Mouse (Mus musculus) ES-E14 (cell line): ENCODE measurements around the gene Neu2. TPM values are rescaled to one million over a fixed set of nuclear protein-coding genes. Genes with fewer than 3 reads are reported as not detected.

Source experiments
- DNase-seq: peaks from one replicate; pipeline ENCODE4 v3.0.0-alpha.2; 2013; ENCODE audit warnings: low read depth, low spot score
- H3K27ac ChIP-seq: 2 replicates; pipeline ENCODE4 v1.5.1; 2012; ENCODE audit warnings: low read depth, mild to moderate bottlenecking, low read length, moderate library complexity, mixed read lengths; ENCODE audit not compliant: poor library complexity, insufficient read depth, severe bottlenecking
- H3K36me3 ChIP-seq: 2 replicates; pipeline ENCODE4 v1.6.1; 2012; ENCODE audit warnings: mild to moderate bottlenecking, low read length, moderate library complexity, mixed read lengths; ENCODE audit not compliant: control insufficient read depth, poor library complexity, insufficient read depth, severe bottlenecking
- H3K4me1 ChIP-seq, 2 experiments: fragments of 150-350 bp in 1 of 2; sonication (generic) in 1 of 2; 2 replicates each; pipeline ENCODE4 v1.6.1; 2012; ENCODE audit warnings: low read length in 2 of 2, mild to moderate bottlenecking in 1 of 2, mixed read lengths in 1 of 2; ENCODE audit not compliant: control insufficient read depth in 2 of 2, insufficient read depth in 2 of 2, poor library complexity in 1 of 2
- H3K4me3 ChIP-seq, 2 experiments: fragments of 150-350 bp in 1 of 2; sonication (generic) in 1 of 2; 2 replicates each; pipeline ENCODE4 v1.5.1; 2012; ENCODE audit warnings: low read length in 2 of 2, low read depth in 1 of 2, mild to moderate bottlenecking in 1 of 2, mixed read lengths in 1 of 2; ENCODE audit not compliant: insufficient read depth in 1 of 2, poor library complexity in 1 of 2, severe bottlenecking in 1 of 2
- H3K9ac ChIP-seq: 2 replicates; pipeline ENCODE4 v1.6.1; 2012; ENCODE audit warnings: low read depth, mild to moderate bottlenecking, low read length, mixed read lengths; ENCODE audit not compliant: poor library complexity, insufficient read depth, severe bottlenecking
- H3K9me3 ChIP-seq: fragments of 150-350 bp; sonication (generic); 2 replicates; pipeline ENCODE4 v1.6.1; 2012; ENCODE audit warnings: low read depth, mild to moderate bottlenecking, low read length; ENCODE audit not compliant: control insufficient read depth, insufficient read depth
- CHD2 ChIP-seq: IDR thresholded peaks from 2 replicates; pipeline ENCODE4 v1.6.1; 2014; ENCODE audit warnings: mild to moderate bottlenecking, low read depth, low read length, inconsistent platforms
- HCFC1 ChIP-seq: IDR thresholded peaks from 2 replicates; pipeline ENCODE4 v1.6.1; 2012; ENCODE audit warnings: low read length, inconsistent platforms, borderline replicate concordance; ENCODE audit not compliant: insufficient read depth
- MAFK ChIP-seq: IDR thresholded peaks from 2 replicates; pipeline ENCODE4 v1.6.1; 2014; ENCODE audit warnings: mild to moderate bottlenecking, low read depth, low read length, inconsistent platforms; ENCODE audit not compliant: insufficient read depth
- ZC3H11A ChIP-seq: IDR thresholded peaks from 2 replicates; pipeline ENCODE4 v1.6.1; 2012; ENCODE audit warnings: low read depth, mild to moderate bottlenecking, inconsistent platforms, low read length, borderline replicate concordance
- ZNF384 ChIP-seq: IDR thresholded peaks from 2 replicates; pipeline ENCODE4 v1.6.1; 2012; ENCODE audit warnings: low read depth, low read length, inconsistent platforms
- in situ Hi-C, 2 experiments: fragments of 600-800 bp; cut with MboI; formaldehyde crosslinking; loops; one replicate each; pipeline ENCODE4 v1.15.1; 2025; ENCODE audit warnings: low sequenced_read_pairs in 2 of 2, inconsistent platforms in 1 of 2; ENCODE audit not compliant: unreplicated experiment in 2 of 2
- total RNA-seq: library from RNA; depleted of rRNA; stranded (reverse); fragments of 300-350 nt; gene quantifications from 2 replicates; pipeline ENCODE4 v1.2.3, GENCODE M21; 2012

Gene Neu2
- total RNA-seq, 1 experiment: not detected

DNA sequence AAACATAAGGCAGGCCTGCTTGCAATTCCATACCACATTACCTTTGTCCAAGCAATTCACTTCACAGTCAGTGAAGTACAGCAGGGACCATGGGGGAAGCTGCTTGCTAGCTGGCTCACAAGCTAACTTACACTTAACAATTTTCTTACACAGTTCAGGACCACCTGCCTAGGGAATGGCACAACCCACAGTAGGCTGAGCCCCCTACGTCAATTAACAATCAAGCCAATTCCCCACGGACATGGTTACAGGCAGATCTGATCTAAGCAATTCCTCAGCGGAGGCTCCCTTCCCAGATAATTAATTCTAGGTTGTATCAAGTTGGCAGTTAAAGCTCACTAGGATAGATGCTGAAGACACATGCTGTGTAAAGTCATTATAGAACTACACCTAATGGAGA is 53.3 kb downstream of the Neu2 start:
- Histone ChIP-seq H3K9me3 (no peaks in the 10 kb centered on the region), H3K27ac (no peak overlapping the region), H3K4me3 (no peak overlapping the region), H3K4me1 (no peaks in the 10 kb centered on the region), H3K36me3 (no peaks in the 10 kb centered on the region), H3K9ac (no peak overlapping the region)
- DNase-seq: no peak
- TF ChIP-seq MAFK (no peak), ZC3H11A (no peak)
- in situ Hi-C loops: no loop called here

DNA sequence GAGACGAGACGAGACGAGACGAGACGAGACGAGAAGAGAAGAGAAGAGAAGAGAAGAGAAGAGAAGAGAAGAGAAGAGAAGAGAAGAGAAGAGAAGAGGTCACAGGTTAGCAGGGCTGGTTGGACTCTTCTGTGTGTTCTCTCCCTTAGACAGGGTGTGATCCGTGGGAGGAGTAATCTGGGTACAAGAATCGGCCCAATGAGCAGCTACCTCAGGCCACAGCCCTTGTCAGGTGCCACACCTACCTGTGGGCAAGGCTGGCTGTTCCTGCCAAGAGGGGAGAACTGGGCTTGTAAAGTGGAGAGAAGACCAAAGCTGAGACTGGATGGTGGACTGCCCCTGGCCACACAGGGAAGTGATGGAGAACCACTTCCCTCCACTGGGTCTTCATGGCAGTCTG is 56.1 kb downstream of the Neu2 start:
- Histone ChIP-seq H3K4me1 (no peaks in the 10 kb centered on the region), H3K9me3 (no peaks in the 10 kb centered on the region), H3K27ac (no peak overlapping the region), H3K4me3 (no peak overlapping the region), H3K9ac (no peak overlapping the region), H3K36me3 (no peaks in the 10 kb centered on the region)
- TF ChIP-seq ZC3H11A (no peak), CHD2 (no peak), ZNF384 (no peak), MAFK (no peak), HCFC1 (no peak)
- no peak for DNase-seq
- in situ Hi-C loops: no loop called here

- Histone ChIP-seq H3K4me1 (no peaks in the 10 kb centered on the region), H3K36me3 (no peaks in the 10 kb centered on the region), H3K9ac (no peak overlapping the region), H3K4me3 (no peak overlapping the region), H3K9me3 (no peaks in the 10 kb centered on the region), H3K27ac (no peak overlapping the region)
- DNase-seq: peak; percentile 47
- in situ Hi-C loops: no loop called here
- no peak for TF ChIP-seq HCFC1
- TF ChIP-seq ZNF384: no peak
- TF ChIP-seq MAFK: no peak
- TF ChIP-seq ZC3H11A: no peak
- no peak for TF ChIP-seq CHD2
These were observed 58.7 kb downstream of the Neu2 start for GRCm38 (mm10) chr1:87568398-87568797.

- Histone ChIP-seq H3K4me1 (no peaks in the 10 kb centered on the region), H3K27ac (no peak overlapping the region), H3K36me3 (no peaks in the 10 kb centered on the region), H3K9me3 (no peaks in the 10 kb centered on the region), H3K9ac (no peak overlapping the region), H3K4me3 (no peak overlapping the region)
- DNase-seq: no peak
- in situ Hi-C loops: no loop called here
- no peak for TF ChIP-seq ZNF384
- TF ChIP-seq ZC3H11A: no peak
- no peak for TF ChIP-seq HCFC1
These were observed 63.6 kb downstream of the Neu2 start for GRCm38 (mm10) chr1:87573261-87573660.

DNA sequence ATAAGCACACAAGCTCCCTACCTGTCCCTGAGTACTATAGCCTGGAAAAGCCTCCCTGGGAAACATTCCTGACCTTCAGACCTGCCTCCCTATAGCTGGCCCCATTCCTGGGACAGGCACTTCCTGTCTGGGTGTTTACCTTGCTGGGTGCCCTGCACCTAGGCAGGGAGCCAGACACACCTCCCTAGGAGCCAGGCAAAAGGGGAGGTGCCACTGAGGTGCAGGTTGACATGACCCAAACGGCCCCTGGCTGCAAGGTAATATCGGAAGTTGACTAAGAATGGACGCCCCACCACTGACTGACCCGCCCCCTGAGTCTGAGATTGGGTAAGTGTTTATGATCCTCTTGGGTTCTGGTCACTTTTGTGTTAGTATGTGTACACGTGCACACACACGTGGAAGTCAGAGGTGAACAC is 64.1 kb downstream of the Neu2 start, which contains the start of gene Ngef:
Gene Ngef (minus strand): TSS at position 71 of the 416 bp plus-strand sequence.
- no peak within 1 kb of the TSS for H3K27ac ChIP-seq

More for the DNA sequence above, 64.1 kb downstream of the Neu2 start, which contains the start of gene Ngef:
- DNase-seq: no peak
- Histone ChIP-seq H3K4me3 (no peak within 1 kb of the TSS), H3K9me3 (no peaks in the 10 kb centered on the region), H3K4me1 (no peaks in the 10 kb centered on the region), H3K36me3 (no peaks in the 10 kb centered on the region), H3K9ac (no peak within 1 kb of the TSS)
- in situ Hi-C loops: no loop called here
- TF ChIP-seq MAFK (no peak), ZNF384 (no peak), HCFC1 (no peak), CHD2 (no peak), ZC3H11A (no peak)
